Mouse (Mus musculus) erythroblast, adult 5-6 weeks (primary cell): ENCODE measurements at regions not wholly inside any gene's neighbourhood (a gene's known extent, or its start where the extent isn't known, plus 50 kb on each side); places are given as distances from the start of the nearest gene placed in this dataset.

ENCODE experiments used
- ATAC-seq: replicated peaks from 2 replicates; pipeline ENCODE4 v1.8.0; 2016; ENCODE audit warnings: moderate number of reproducible peaks, mild to moderate bottlenecking, moderate TSS enrichment, inconsistent platforms; ENCODE audit not compliant: poor library complexity, low FRiP score, severe bottlenecking

- ATAC-seq = no peak
Observed at GRCm38 (mm10) chr3:128239813-128240421, 343.8 kb upstream of the Fam241a start.

- no peak for ATAC-seq
Observed at GRCm38 (mm10) chr3:128230390-128230789, 334.3 kb upstream of the Fam241a start.

GRCm38 (mm10) chr3:128226930-128227585 lies 330.9 kb upstream of the Fam241a start:
- no peak for ATAC-seq

GRCm38 (mm10) chr3:128226503-128226902 lies 330.4 kb upstream of the Fam241a start:
- no peak for ATAC-seq

- ATAC-seq = no peak
Observed at GRCm38 (mm10) chr3:128222344-128222743, 326.2 kb upstream of the Fam241a start.

- no peak for ATAC-seq
Observed at GRCm38 (mm10) chr3:128221625-128222024, 325.5 kb upstream of the Fam241a start.

- ATAC-seq = no peak
Observed at GRCm38 (mm10) chr3:128220776-128221550, 324.8 kb upstream of the Fam241a start.

GRCm38 (mm10) chr3:128217765-128218415 lies 321.8 kb upstream of the Fam241a start:
- no peak for ATAC-seq

GRCm38 (mm10) chr3:128212256-128212655 lies 316.1 kb upstream of the Fam241a start:
- no peak for ATAC-seq

- ATAC-seq = no peak
Observed at GRCm38 (mm10) chr3:128210591-128210990, 314.5 kb upstream of the Fam241a start.

GRCm38 (mm10) chr3:128206948-128207347 lies 310.8 kb upstream of the Fam241a start:
- no peak for ATAC-seq

GRCm38 (mm10) chr3:128206483-128206882 lies 310.4 kb upstream of the Fam241a start:
- no peak for ATAC-seq

GRCm38 (mm10) chr3:128200574-128201235 lies 304.6 kb upstream of the Fam241a start:
- ATAC-seq = no peak

GRCm38 (mm10) chr3:128199466-128199865 lies 303.3 kb upstream of the Fam241a start:
- no peak for ATAC-seq

- no peak for ATAC-seq
Observed at GRCm38 (mm10) chr3:128192046-128192800, 296.1 kb upstream of the Fam241a start.

GRCm38 (mm10) chr3:128187330-128188044 lies 291.4 kb upstream of the Fam241a start:
- ATAC-seq = no peak

- ATAC-seq = no peak
Observed at GRCm38 (mm10) chr3:128186278-128186677, 290.2 kb upstream of the Fam241a start.

- no peak for ATAC-seq
Observed at GRCm38 (mm10) chr3:128181221-128181908, 285.2 kb upstream of the Fam241a start.
